Mouse (Mus musculus): ENCODE data around the gene Npff. TPM values are rescaled to one million over a fixed set of nuclear protein-coding genes. Genes with fewer than 3 reads are reported as not detected.

The Npff gene
- total and polyA plus RNA-seq, 3 experiments, result 1.8 to 5.5 TPM; not detected in 1

DNA sequence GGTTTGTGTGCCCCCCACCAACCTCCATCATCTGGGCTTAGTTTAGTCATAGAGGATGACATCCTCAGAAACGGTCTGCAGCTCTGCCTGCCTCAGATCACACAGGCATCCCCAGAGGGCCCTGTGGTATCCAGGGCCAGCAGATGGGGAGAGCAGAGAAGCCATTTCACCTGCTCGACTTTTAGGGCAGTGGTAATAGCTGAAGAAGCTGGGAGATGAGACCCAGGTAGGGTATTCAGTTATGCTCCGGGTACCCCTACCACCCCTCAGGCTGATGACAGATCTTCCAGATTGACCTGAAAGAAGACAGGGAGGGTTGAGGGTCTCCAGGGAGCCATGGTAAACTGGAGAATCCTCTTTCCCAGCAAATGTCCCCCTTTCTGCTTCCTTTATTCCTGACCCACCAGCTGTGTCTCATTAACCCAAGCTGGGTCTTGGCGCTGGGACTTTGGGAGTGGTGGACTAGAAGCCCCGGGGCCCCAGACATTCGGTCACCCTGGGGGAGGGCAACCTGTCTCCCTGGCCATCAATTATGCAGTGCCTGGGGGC is 13.4 kb downstream of the Npff start:
- Histone ChIP-seq H3K79me2 (ENCODE audit: control insufficient read depth, insufficient read depth, low read length, poor library complexity) (no peaks in the 10 kb centered on the region), H3K27me3 (ENCODE audit: control insufficient read depth in 1 of 2, insufficient read depth in 2 of 2, low read length in 2 of 2) (no peaks in the 10 kb centered on the region), H3K4me1 (ENCODE audit: control insufficient read depth in 1 of 2, insufficient read depth in 2 of 2, low read length in 2 of 2) (peaks cover 0 to 20% of the 10 kb centered on the region in 2 experiments; a peak in 2 of 4 replicates), H3K9me3 (replicated peaks; ENCODE audit: insufficient read depth, low read length) (no peaks in the 10 kb centered on the region), H3K9ac (ENCODE audit: control insufficient read depth, low read depth, low read length, poor library complexity, severe bottlenecking) (no peak overlapping the region), H3K36me3 (ENCODE audit: control insufficient read depth in 1 of 2, insufficient read depth in 2 of 2, low read length in 2 of 2) (peaks cover 0 to 3% of the 10 kb centered on the region in 2 experiments; a peak in 2 of 4 replicates), H3K27ac (ENCODE audit: control insufficient read depth, low read depth, low read length) (no peak overlapping the region), H3K4me3 (ENCODE audit: control insufficient read depth in 1 of 2, insufficient read depth in 1 of 2, low read depth in 2 of 2, low read length in 2 of 2) (no peak overlapping the region)
- TF ChIP-seq NELFE (IDR thresholded peaks at IDR 0.05; ENCODE audit: low read depth, low read length), result peak; percentile 21; the same call in 1 of the 2 replicates
- no peak for TF ChIP-seq SMC3 (IDR thresholded peaks at IDR 0.05; ENCODE audit: low read depth, low read length)
- DNase-seq (ENCODE audit: low read depth, low spot score), result no peak

DNA sequence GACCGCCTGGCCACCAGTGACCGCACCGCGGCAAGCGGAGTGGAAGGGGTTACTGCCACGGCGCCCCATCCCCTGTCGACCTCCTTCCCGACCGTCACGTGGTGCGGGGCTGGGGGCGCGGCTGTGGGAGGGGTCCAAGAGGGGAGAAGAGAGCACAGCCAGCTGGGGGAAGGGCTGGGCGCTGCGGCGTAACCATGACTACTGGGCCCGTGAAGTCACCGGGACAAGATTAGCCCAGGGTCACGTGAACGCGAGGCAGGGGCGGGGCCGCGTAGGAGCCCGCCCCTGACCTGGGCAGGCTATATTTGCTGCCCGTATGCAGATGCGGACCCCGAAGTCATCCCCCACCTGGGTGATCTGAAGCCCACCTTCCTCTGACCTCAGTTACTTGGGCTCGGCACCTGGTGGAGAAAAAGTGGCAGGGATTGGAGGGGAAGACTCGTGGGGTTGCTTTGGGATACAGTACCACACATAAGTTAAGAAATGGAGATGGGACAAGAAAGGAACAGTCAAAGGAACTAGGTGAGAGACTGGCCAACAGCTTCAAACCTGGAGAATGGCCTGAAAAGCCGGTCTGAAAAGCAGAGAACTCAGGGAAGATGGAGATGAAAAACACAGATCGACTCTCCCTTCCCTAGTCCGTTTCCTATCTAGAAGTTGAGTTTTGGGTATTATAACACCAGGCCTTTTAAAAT is 14.0 kb downstream of the Npff start:
- Histone ChIP-seq H3K79me2 (ENCODE audit: control insufficient read depth, insufficient read depth, low read length, poor library complexity) (no peaks in the 10 kb centered on the region), H3K9me3 (replicated peaks; ENCODE audit: insufficient read depth, low read length) (no peaks in the 10 kb centered on the region), H3K4me3 (ENCODE audit: control insufficient read depth in 1 of 2, insufficient read depth in 1 of 2, low read depth in 2 of 2, low read length in 2 of 2) (peak overlapping the region; percentile 48 to 57), H3K27ac (ENCODE audit: control insufficient read depth, low read depth, low read length) (no peak overlapping the region), H3K4me1 (ENCODE audit: control insufficient read depth in 1 of 2, insufficient read depth in 2 of 2, low read length in 2 of 2) (peaks cover 5 to 19% of the 10 kb centered on the region in 2 experiments), H3K27me3 (ENCODE audit: control insufficient read depth in 1 of 2, insufficient read depth in 2 of 2, low read length in 2 of 2) (no peaks in the 10 kb centered on the region), H3K9ac (ENCODE audit: control insufficient read depth, low read depth, low read length, poor library complexity, severe bottlenecking) (peak overlapping the region; percentile 50), H3K36me3 (ENCODE audit: control insufficient read depth in 1 of 2, insufficient read depth in 2 of 2, low read length in 2 of 2) (peaks cover 0 to 8% of the 10 kb centered on the region in 2 experiments; a peak in 2 of 4 replicates)
- peak; percentile 86 for DNase-seq (ENCODE audit: low read depth, low spot score)
- peak; percentile 90 for TF ChIP-seq BHLHE40 (IDR thresholded peaks at IDR 0.05; ENCODE audit: borderline replicate concordance, low read depth, low read length)
- peak; percentile 72 for TF ChIP-seq MAX (IDR thresholded peaks at IDR 0.05; ENCODE audit: low read length)
- peak in 1 of 2 experiments; percentile 39; a peak in 1 of 4 replicates for TF ChIP-seq POLR2A (IDR thresholded peaks at IDR 0.05; ENCODE audit: control insufficient read depth in 1 of 2, insufficient read depth in 1 of 2, low read depth in 1 of 2, low read length in 2 of 2, poor library complexity in 1 of 2)
- no peak for TF ChIP-seq TAL1 (IDR thresholded peaks at IDR 0.05; ENCODE audit: low read length)
- no peak for TF ChIP-seq MYB (IDR thresholded peaks at IDR 0.05; ENCODE audit: low read depth, low read length)
- TF ChIP-seq RCOR1 (IDR thresholded peaks at IDR 0.05; ENCODE audit: low read depth, low read length), result no peak
- no peak for TF ChIP-seq MEF2A (IDR thresholded peaks at IDR 0.05; ENCODE audit: extremely low read depth, insufficient replicate concordance, low read depth, low read length, poor library complexity, severe bottlenecking)
- TF ChIP-seq TBP (IDR thresholded peaks at IDR 0.05; ENCODE audit: low read depth, low read length), result peak; percentile 42; the same call in 1 of the 2 replicates
- no peak for TF ChIP-seq CTCF (IDR thresholded peaks at IDR 0.05 in 2 of 3, conservative IDR thresholded peaks at IDR 0.05 in 1 of 3; ENCODE audit: control insufficient read depth in 1 of 3, insufficient read depth in 1 of 3, low read depth in 2 of 3, low read length in 3 of 3, poor library complexity in 1 of 3, severe bottlenecking in 1 of 3)
- no peak for TF ChIP-seq MAFK (IDR thresholded peaks at IDR 0.05; ENCODE audit: borderline replicate concordance, low read depth, low read length)
- TF ChIP-seq SIN3A (IDR thresholded peaks at IDR 0.05; ENCODE audit: low read length), result peak; percentile 79
- no peak for TF ChIP-seq POLR2AphosphoS2 (IDR thresholded peaks at IDR 0.05; ENCODE audit: low read length)
- TF ChIP-seq USF1 (IDR thresholded peaks at IDR 0.05; ENCODE audit: low read depth, low read length), result peak; percentile 97
- no peak for TF ChIP-seq CHD1 (IDR thresholded peaks at IDR 0.05; ENCODE audit: low read depth, low read length)
- TF ChIP-seq ETS1 (IDR thresholded peaks at IDR 0.05; ENCODE audit: low read depth, low read length), result peak; percentile 30; the same call in 1 of the 2 replicates
- TF ChIP-seq HCFC1 (IDR thresholded peaks at IDR 0.05; ENCODE audit: low read depth, low read length), result peak; percentile 32
- TF ChIP-seq POLR2AphosphoS5 (IDR thresholded peaks at IDR 0.05; ENCODE audit: borderline replicate concordance, low read depth, low read length), result no peak
- peak; percentile 60 to 83 for TF ChIP-seq USF2 (IDR thresholded peaks at IDR 0.05; ENCODE audit: borderline replicate concordance in 1 of 2, insufficient read depth in 1 of 2, low read depth in 1 of 2, low read length in 2 of 2)
- TF ChIP-seq GATA1 (IDR thresholded peaks at IDR 0.05; ENCODE audit: low read depth, low read length), result 0 out of 2 replicates have a peak, but pooled peaks have one; percentile 13
- no peak for TF ChIP-seq SMC3 (IDR thresholded peaks at IDR 0.05; ENCODE audit: low read depth, low read length)
- TF ChIP-seq TCF12 (IDR thresholded peaks at IDR 0.05; ENCODE audit: low read depth, low read length), result no peak
- no peak for TF ChIP-seq KAT2A (conservative IDR thresholded peaks at IDR 0.05; ENCODE audit: low read depth, low read length)
- TF ChIP-seq MAZ (IDR thresholded peaks at IDR 0.05; ENCODE audit: low read depth, low read length), result peak; percentile 52; the same call in 1 of the 2 replicates
- TF ChIP-seq ZC3H11A (IDR thresholded peaks at IDR 0.05; ENCODE audit: low read depth, low read length), result no peak
- TF ChIP-seq EP300 (IDR thresholded peaks at IDR 0.05; ENCODE audit: low read depth in 1 of 2, low read length in 2 of 2), result no peak
- no peak for TF ChIP-seq JUND (IDR thresholded peaks at IDR 0.05; ENCODE audit: low read depth, low read length)
- TF ChIP-seq MYC (IDR thresholded peaks at IDR 0.05; ENCODE audit: low read depth, low read length), result no peak
- peak; percentile 49; the same call in 1 of the 2 replicates for TF ChIP-seq MXI1 (IDR thresholded peaks at IDR 0.05; ENCODE audit: low read depth, low read length)
- TF ChIP-seq GABPA (IDR thresholded peaks at IDR 0.05; ENCODE audit: low read depth, low read length), result no peak

Measured in MEL (cell line).